Mouse (Mus musculus) megakaryocyte, embryonic 14.5 days (primary cell): Measurements from ENCODE around the gene Doc2a.

Source experiments
- FLI1 ChIP-seq: IDR thresholded peaks from 2 replicates; pipeline ENCODE4 v1.6.1; 2012; ENCODE audit warnings: low read length, inconsistent platforms, mixed read lengths
- GATA1 ChIP-seq: IDR thresholded peaks from 3 replicates; pipeline ENCODE4 v1.6.1; 2012; ENCODE audit warnings: mixed read lengths, low read length, inconsistent platforms, borderline replicate concordance

DNA sequence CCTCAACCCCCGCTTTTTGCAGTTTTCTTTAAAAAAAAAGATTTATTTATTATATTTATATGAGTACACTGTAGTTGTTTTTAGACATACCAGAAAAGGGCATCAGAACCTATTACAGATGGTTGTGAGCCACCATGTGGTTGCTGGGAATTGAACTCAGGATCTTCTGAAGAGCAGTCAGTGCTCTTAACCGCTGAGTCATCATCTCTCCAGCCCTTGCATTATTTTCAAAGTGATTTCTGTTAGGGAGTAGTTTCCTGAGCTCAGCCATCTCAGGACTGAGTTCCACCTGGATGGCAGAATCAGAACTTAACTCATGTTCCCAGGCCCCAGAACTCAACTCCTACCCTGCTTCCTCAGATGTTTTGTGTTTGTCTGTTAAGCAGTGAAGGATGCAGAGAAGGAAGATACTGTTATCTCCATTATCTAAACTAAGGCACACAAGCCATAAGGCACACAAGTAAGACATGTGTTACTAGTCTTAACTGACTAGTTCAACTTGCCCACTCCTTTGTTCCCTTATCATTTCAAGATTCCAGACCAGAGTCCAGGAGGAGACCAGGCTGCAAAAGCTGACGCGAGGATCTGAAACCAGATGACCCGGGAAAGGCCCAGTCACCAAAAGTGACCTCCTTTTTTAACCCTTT lies 37.4 kb upstream of the Doc2a start:
- TF ChIP-seq FLI1: no peak
- no peak for TF ChIP-seq GATA1
